Mouse (Mus musculus): Measurements from ENCODE around the gene 9030612E09Rik. TPM values are rescaled to one million over a fixed set of nuclear protein-coding genes. Genes with fewer than 3 reads are reported as not detected.

9030612E09Rik gene
- polyA plus RNA-seq, 1 experiment = not detected

GRCm38 (mm10) chr10:43173828-43174325, 627 bp upstream of the 9030612E09Rik start:
- Histone ChIP-seq H3K4me3 (replicated peaks) (no peak overlapping the region), H3K27me3 (ENCODE audit: control insufficient read depth) (peaks cover 94% of the 10 kb centered on the region), H3K4me1 (ENCODE audit: control insufficient read depth) (no peaks in the 10 kb centered on the region; the same call in 1 of the 2 replicates), H3K9me3 (ENCODE audit: control insufficient read depth, low read length) (peaks cover 2% of the 10 kb centered on the region; the same call in 1 of the 2 replicates), H3K36me3 (ENCODE audit: control insufficient read depth) (no peaks in the 10 kb centered on the region)
- no peak for TF ChIP-seq TAL1 (IDR thresholded peaks at IDR 0.05; ENCODE audit: low read length)
- no peak for TF ChIP-seq GATA1 (IDR thresholded peaks at IDR 0.05; ENCODE audit: low read length)

GRCm38 (mm10) chr10:43175156-43175601, 675 bp downstream of the 9030612E09Rik start:
- H3K9me3 ChIP-seq (ENCODE audit: control insufficient read depth, low read length) = peaks cover 2% of the 10 kb centered on the region; the same call in 1 of the 2 replicates
- TF ChIP-seq TAL1 (IDR thresholded peaks at IDR 0.05; ENCODE audit: low read length) (no peak), GATA1 (IDR thresholded peaks at IDR 0.05; ENCODE audit: low read length) (no peak)
- H3K4me3 ChIP-seq (replicated peaks) = no peak overlapping the region
- H3K4me1 ChIP-seq (ENCODE audit: control insufficient read depth) = no peaks in the 10 kb centered on the region; the same call in 1 of the 2 replicates
- H3K27me3 ChIP-seq (ENCODE audit: control insufficient read depth) = peaks cover 91% of the 10 kb centered on the region
- no peaks in the 10 kb centered on the region for H3K36me3 ChIP-seq (ENCODE audit: control insufficient read depth)

- no peaks in the 10 kb centered on the region for H3K4me1 ChIP-seq (ENCODE audit: control insufficient read depth)
- no peak for TF ChIP-seq TAL1 (IDR thresholded peaks at IDR 0.05; ENCODE audit: low read length)
- no peak for TF ChIP-seq GATA1 (IDR thresholded peaks at IDR 0.05; ENCODE audit: low read length)
- no peaks in the 10 kb centered on the region for H3K36me3 ChIP-seq (ENCODE audit: control insufficient read depth)
- peaks cover 43% of the 10 kb centered on the region for H3K27me3 ChIP-seq (ENCODE audit: control insufficient read depth)
- no peaks in the 10 kb centered on the region for H3K9me3 ChIP-seq (ENCODE audit: control insufficient read depth, low read length)
- H3K4me3 ChIP-seq (replicated peaks) = no peak overlapping the region
Observed at GRCm38 (mm10) chr10:43180313-43180912, 5.9 kb downstream of the 9030612E09Rik start.

- Histone ChIP-seq H3K36me3 (ENCODE audit: control insufficient read depth) (no peaks in the 10 kb centered on the region), H3K9me3 (ENCODE audit: control insufficient read depth, low read length) (peaks cover 2% of the 10 kb centered on the region; the same call in 1 of the 2 replicates), H3K4me3 (replicated peaks) (no peak overlapping the region), H3K4me1 (ENCODE audit: control insufficient read depth) (no peaks in the 10 kb centered on the region), H3K27me3 (ENCODE audit: control insufficient read depth) (no peaks in the 10 kb centered on the region)
- no peak for TF ChIP-seq GATA1 (IDR thresholded peaks at IDR 0.05; ENCODE audit: low read length)
- no peak for TF ChIP-seq TAL1 (IDR thresholded peaks at IDR 0.05; ENCODE audit: low read length)
Observed at GRCm38 (mm10) chr10:43200206-43200605, 25.7 kb downstream of the 9030612E09Rik start.

- Histone ChIP-seq H3K36me3 (ENCODE audit: control insufficient read depth) (no peaks in the 10 kb centered on the region), H3K4me3 (replicated peaks) (no peak overlapping the region)
- no peak for TF ChIP-seq TAL1 (IDR thresholded peaks at IDR 0.05; ENCODE audit: low read length)
- no peak for TF ChIP-seq GATA1 (IDR thresholded peaks at IDR 0.05; ENCODE audit: low read length)
Observed at GRCm38 (mm10) chr10:43203865-43204264, 29.4 kb downstream of the 9030612E09Rik start.

GRCm38 (mm10) chr10:43211866-43212265, 37.4 kb downstream of the 9030612E09Rik start:
- H3K9me3 ChIP-seq (ENCODE audit: control insufficient read depth, low read length) = no peaks in the 10 kb centered on the region
- no peak overlapping the region for H3K4me3 ChIP-seq (replicated peaks)
- no peaks in the 10 kb centered on the region for H3K27me3 ChIP-seq (ENCODE audit: control insufficient read depth)
- H3K4me1 ChIP-seq (ENCODE audit: control insufficient read depth) = no peaks in the 10 kb centered on the region; the same call in 1 of the 2 replicates
- H3K36me3 ChIP-seq (ENCODE audit: control insufficient read depth) = no peaks in the 10 kb centered on the region
- TF ChIP-seq TAL1 (IDR thresholded peaks at IDR 0.05; ENCODE audit: low read length) = no peak
- TF ChIP-seq GATA1 (IDR thresholded peaks at IDR 0.05; ENCODE audit: low read length) = no peak

More at GRCm38 (mm10) chr10:43203865-43204264, 29.4 kb downstream of the 9030612E09Rik start:
- Histone ChIP-seq H3K9me3 (ENCODE audit: control insufficient read depth, low read length) (peaks cover 2% of the 10 kb centered on the region; the same call in 1 of the 2 replicates), H3K27me3 (ENCODE audit: control insufficient read depth) (no peaks in the 10 kb centered on the region), H3K4me1 (ENCODE audit: control insufficient read depth) (no peaks in the 10 kb centered on the region)

GRCm38 (mm10) chr10:43217361-43217900, 42.9 kb downstream of the 9030612E09Rik start:
- Histone ChIP-seq H3K4me1 (ENCODE audit: control insufficient read depth) (peaks cover 17% of the 10 kb centered on the region), H3K4me3 (replicated peaks) (no peak overlapping the region), H3K27me3 (ENCODE audit: control insufficient read depth) (no peaks in the 10 kb centered on the region), H3K36me3 (ENCODE audit: control insufficient read depth) (no peaks in the 10 kb centered on the region), H3K9me3 (ENCODE audit: control insufficient read depth, low read length) (no peaks in the 10 kb centered on the region)
- TF ChIP-seq TAL1 (IDR thresholded peaks at IDR 0.05; ENCODE audit: low read length) (no peak), GATA1 (IDR thresholded peaks at IDR 0.05; ENCODE audit: low read length) (no peak)

- peak overlapping the region; percentile 78 for H3K4me3 ChIP-seq (replicated peaks)
- H3K4me1 ChIP-seq (ENCODE audit: control insufficient read depth) = peaks cover 27% of the 10 kb centered on the region
- H3K27me3 ChIP-seq (ENCODE audit: control insufficient read depth) = no peaks in the 10 kb centered on the region
- no peaks in the 10 kb centered on the region for H3K9me3 ChIP-seq (ENCODE audit: control insufficient read depth, low read length)
- H3K36me3 ChIP-seq (ENCODE audit: control insufficient read depth) = no peaks in the 10 kb centered on the region
- TF ChIP-seq GATA1 (IDR thresholded peaks at IDR 0.05; ENCODE audit: low read length) = no peak
- no peak for TF ChIP-seq TAL1 (IDR thresholded peaks at IDR 0.05; ENCODE audit: low read length)
Observed at GRCm38 (mm10) chr10:43220479-43220878, 46.0 kb downstream of the 9030612E09Rik start.

- Histone ChIP-seq H3K4me3 (replicated peaks) (peak within 1 kb of the TSS; percentile 78), H3K27me3 (ENCODE audit: control insufficient read depth) (no peaks in the 10 kb centered on the region), H3K9me3 (ENCODE audit: control insufficient read depth, low read length) (no peaks in the 10 kb centered on the region), H3K36me3 (ENCODE audit: control insufficient read depth) (peaks cover 3% of the 10 kb centered on the region; the same call in 1 of the 2 replicates), H3K4me1 (ENCODE audit: control insufficient read depth) (peaks cover 33% of the 10 kb centered on the region)
- TF ChIP-seq GATA1 (IDR thresholded peaks at IDR 0.05; ENCODE audit: low read length) = no peak
- TF ChIP-seq TAL1 (IDR thresholded peaks at IDR 0.05; ENCODE audit: low read length) = no peak
Observed at GRCm38 (mm10) chr10:43220910-43221625, 46.6 kb downstream of the 9030612E09Rik start, which contains the start of gene Pdss2. Gene Pdss2, plus strand, starts transcription at chr10:43221486.

Measured in erythroblast, embryonic 14.5 days (primary cell).